Mouse (Mus musculus) liver, embryonic 14.5 days (tissue): Measurements from ENCODE around the gene Erg.

Source experiments
- CTCF ChIP-seq: IDR thresholded peaks from 2 replicates; pipeline ENCODE4 v1.5.1; 2016; ENCODE audit warnings: antibody characterized with exemption, low read depth, control low read depth
- EP300 ChIP-seq: IDR thresholded peaks from 2 replicates; pipeline ENCODE4 v1.6.1; 2016; ENCODE audit warnings: antibody characterized with exemption, low read depth

- TF ChIP-seq CTCF, result no peak
- no peak for TF ChIP-seq EP300
Observed at GRCm38 (mm10) chr16:95584751-95585528, 1.5 kb downstream of the Erg start.
